Mouse (Mus musculus): ENCODE results near the gene Fjx1.

Gene Fjx1

GRCm38 (mm10) chr2:102451671-102452549 is at the start of gene Fjx1:
TSS of gene Fjx1 (minus strand) at chr2:102452499.
- no peak for DNase-seq (ENCODE audit: extremely low read depth, insufficient read length, low spot score)

- DNase-seq (ENCODE audit: extremely low read depth, insufficient read length, low spot score), result no peak
Observed at GRCm38 (mm10) chr2:102500001-102500689, 47.8 kb upstream of the Fjx1 start.

- DNase-seq (ENCODE audit: extremely low read depth, insufficient read length, low spot score), result no peak
Observed at GRCm38 (mm10) chr2:102480738-102481137, 28.4 kb upstream of the Fjx1 start.

GRCm38 (mm10) chr2:102476101-102476500 is 23.8 kb upstream of the Fjx1 start:
- no peak for DNase-seq (ENCODE audit: extremely low read depth, insufficient read length, low spot score)

- DNase-seq (ENCODE audit: extremely low read depth, insufficient read length, low spot score), result no peak
Observed at GRCm38 (mm10) chr2:102468645-102469044, 16.3 kb upstream of the Fjx1 start.

- no peak for DNase-seq (ENCODE audit: extremely low read depth, insufficient read length, low spot score)
Observed at GRCm38 (mm10) chr2:102464342-102464732, 12.0 kb upstream of the Fjx1 start.

GRCm38 (mm10) chr2:102463587-102464341 is 11.5 kb upstream of the Fjx1 start:
- DNase-seq (ENCODE audit: extremely low read depth, insufficient read length, low spot score), result no peak

- no peak for DNase-seq (ENCODE audit: extremely low read depth, insufficient read length, low spot score)
Observed at GRCm38 (mm10) chr2:102461491-102461890, 9.2 kb upstream of the Fjx1 start.

- DNase-seq (ENCODE audit: extremely low read depth, insufficient read length, low spot score), result no peak
Observed at GRCm38 (mm10) chr2:102455126-102455525, 2.8 kb upstream of the Fjx1 start.

GRCm38 (mm10) chr2:102453447-102453846 is 1.1 kb upstream of the Fjx1 start:
- DNase-seq (ENCODE audit: extremely low read depth, insufficient read length, low spot score), result peak; percentile 6

- DNase-seq (ENCODE audit: extremely low read depth, insufficient read length, low spot score), result peak; percentile 5
Observed at GRCm38 (mm10) chr2:102450761-102451670, 1.3 kb downstream of the Fjx1 start.

GRCm38 (mm10) chr2:102450248-102450760 is 2.0 kb downstream of the Fjx1 start:
- no peak for DNase-seq (ENCODE audit: extremely low read depth, insufficient read length, low spot score)

GRCm38 (mm10) chr2:102449630-102450247 is 2.6 kb downstream of the Fjx1 start:
- no peak for DNase-seq (ENCODE audit: extremely low read depth, insufficient read length, low spot score)

- no peak for DNase-seq (ENCODE audit: extremely low read depth, insufficient read length, low spot score)
Observed at GRCm38 (mm10) chr2:102449056-102449455, 3.2 kb downstream of the Fjx1 start.

GRCm38 (mm10) chr2:102447831-102448230 is 4.5 kb downstream of the Fjx1 start:
- no peak for DNase-seq (ENCODE audit: extremely low read depth, insufficient read length, low spot score)

- DNase-seq (ENCODE audit: extremely low read depth, insufficient read length, low spot score), result no peak
Observed at GRCm38 (mm10) chr2:102446851-102447250, 5.4 kb downstream of the Fjx1 start.

- DNase-seq (ENCODE audit: extremely low read depth, insufficient read length, low spot score), result no peak
Observed at GRCm38 (mm10) chr2:102437357-102438030, 14.8 kb downstream of the Fjx1 start.

GRCm38 (mm10) chr2:102433879-102434278 is 18.4 kb downstream of the Fjx1 start:
- no peak for DNase-seq (ENCODE audit: extremely low read depth, insufficient read length, low spot score)

GRCm38 (mm10) chr2:102431084-102431483 is 21.2 kb downstream of the Fjx1 start:
- DNase-seq (ENCODE audit: extremely low read depth, insufficient read length, low spot score), result no peak
